Mouse (Mus musculus): ENCODE measurements at regions not wholly inside any gene's neighbourhood (a gene's known extent, or its start where the extent isn't known, plus 50 kb on each side); places are given as distances from the start of the nearest gene placed in this dataset.

DNA sequence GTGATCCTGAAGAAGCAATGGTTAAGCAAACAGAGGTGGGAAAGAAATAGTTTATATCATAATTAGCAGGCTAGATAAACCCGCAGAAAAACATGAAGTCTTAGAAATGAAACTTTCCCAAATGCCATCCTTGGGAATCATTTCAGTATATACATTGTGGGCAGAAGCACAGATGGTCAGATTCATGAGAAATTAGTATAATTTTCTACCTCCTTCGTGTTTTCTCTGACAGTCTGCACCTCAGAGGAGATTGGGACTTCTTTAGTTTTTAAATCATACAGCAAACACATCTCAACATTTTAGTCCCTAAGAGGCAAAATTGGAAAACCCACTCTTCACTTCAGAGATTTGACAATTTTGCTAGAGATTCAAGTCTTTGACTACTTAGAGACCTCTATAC is 786.6 kb upstream of the Celf2 start:
- no peak for DNase-seq (ENCODE audit: low spot score in 2 of 2)

DNA sequence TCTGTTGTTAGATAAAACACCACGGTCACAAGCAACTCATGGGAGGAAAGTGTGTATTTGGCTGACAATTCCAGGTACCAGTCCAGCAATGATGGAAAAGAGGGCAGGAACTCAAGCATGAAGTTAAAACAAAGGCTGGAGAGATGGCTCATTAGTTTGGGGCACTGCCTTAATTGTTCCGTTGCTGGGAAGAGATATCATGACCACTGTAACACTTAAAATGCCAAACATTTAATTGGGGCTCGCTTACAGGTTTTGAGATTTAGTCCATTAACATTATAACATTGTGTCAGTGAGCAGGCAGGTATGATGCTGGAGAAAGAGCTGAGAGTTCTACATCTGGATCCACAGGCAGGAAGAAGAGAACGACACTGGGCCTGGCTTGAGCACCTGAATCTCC is 782.0 kb upstream of the Celf2 start:
- DNase-seq (ENCODE audit: low spot score in 2 of 2): no peak

DNA sequence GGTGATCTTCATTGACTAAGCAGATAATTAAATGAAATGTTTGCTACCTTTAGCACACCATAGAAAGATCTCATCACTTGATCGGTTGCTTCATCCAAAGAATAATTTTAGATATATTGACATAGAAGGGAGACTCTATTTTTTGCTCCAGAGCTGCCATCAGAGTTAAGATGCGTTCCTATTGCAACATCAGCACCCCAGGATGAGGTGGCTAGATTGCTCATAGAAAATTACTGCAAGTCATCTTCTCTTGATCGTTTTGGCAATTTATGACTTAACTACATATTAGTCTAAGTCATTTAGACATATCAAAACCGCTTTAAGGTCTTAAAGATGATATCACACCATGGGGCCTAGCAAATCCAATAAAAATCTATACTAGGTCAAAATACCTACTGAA is 778.0 kb upstream of the Celf2 start:
- no peak for DNase-seq (ENCODE audit: low spot score in 2 of 2)

DNA sequence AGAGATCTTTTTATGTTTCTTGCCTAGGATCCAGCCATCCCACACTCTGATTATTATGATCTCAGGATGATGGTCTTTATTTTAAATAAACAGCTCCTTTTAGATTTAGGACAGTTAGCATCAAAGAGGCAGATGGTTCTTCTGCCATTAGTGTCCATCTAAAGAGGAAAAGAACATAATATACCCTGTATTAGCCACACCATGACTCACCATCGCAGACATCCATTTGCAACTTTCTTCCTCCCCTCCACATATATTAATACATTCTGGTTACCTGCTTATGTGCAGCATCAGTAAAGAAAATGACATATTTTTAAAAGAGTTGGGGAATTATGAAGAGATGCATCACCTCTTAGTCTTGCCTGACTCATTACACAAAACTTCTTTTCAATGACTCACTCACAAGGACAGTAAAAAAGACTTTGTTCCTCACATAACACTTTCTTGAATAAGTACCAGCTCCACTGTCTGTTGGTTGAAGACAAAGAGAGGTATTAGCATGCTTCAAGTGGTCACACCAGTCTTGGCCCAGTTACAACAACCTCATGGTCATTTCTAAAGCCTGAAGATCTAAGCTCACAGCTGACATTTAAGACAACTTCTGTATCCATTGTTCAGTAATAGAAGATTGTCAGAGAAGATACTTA is 766.9 kb upstream of the Celf2 start:
- DNase-seq (ENCODE audit: low spot score in 2 of 2): no peak
